Mouse (Mus musculus): ENCODE results near the gene Fbxl17. TPM values are rescaled to one million over a fixed set of nuclear protein-coding genes. Genes with fewer than 3 reads are reported as not detected.

Gene Fbxl17
- 11.8 and 14.0 TPM in 2 replicates for polyA plus RNA-seq (2012; rRNA removed)

DNA sequence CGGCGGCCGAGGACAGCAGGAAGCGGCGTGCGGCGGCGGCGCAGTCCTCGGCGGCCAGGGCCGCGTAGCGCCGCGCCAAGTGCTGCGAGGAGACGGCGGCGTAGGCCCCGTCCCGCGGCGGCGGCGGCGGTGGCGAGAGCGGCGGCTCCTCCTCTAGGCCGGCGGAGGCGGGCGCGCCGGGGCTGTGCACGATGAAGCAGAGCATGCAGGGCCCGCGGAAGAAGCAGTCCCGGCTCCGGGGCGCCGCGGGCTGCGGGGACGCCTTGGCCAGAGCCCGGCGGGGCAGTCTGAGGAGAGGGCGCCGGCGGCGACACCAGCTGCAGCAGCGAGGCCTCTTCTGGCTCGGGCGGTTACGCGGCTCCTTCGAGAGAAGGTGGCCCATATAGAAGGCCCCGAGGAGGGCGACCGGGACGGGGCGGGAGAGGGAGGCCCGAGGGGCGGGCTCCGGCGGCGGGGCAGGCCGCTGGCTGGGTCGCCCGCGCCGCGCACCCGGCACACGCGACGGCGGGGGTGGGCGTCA is at the start of gene Fbxl17:
Fbxl17 (minus strand) TSS at position 382 of the 520 bp plus-strand sequence.
- peak; percentile 68 for DNase-seq (ENCODE audit: low spot score)

- no peak for DNase-seq (ENCODE audit: low spot score)
Observed at GRCm38 (mm10) chr17:63547465-63547864, 47.6 kb upstream of the Fbxl17 start.

DNA sequence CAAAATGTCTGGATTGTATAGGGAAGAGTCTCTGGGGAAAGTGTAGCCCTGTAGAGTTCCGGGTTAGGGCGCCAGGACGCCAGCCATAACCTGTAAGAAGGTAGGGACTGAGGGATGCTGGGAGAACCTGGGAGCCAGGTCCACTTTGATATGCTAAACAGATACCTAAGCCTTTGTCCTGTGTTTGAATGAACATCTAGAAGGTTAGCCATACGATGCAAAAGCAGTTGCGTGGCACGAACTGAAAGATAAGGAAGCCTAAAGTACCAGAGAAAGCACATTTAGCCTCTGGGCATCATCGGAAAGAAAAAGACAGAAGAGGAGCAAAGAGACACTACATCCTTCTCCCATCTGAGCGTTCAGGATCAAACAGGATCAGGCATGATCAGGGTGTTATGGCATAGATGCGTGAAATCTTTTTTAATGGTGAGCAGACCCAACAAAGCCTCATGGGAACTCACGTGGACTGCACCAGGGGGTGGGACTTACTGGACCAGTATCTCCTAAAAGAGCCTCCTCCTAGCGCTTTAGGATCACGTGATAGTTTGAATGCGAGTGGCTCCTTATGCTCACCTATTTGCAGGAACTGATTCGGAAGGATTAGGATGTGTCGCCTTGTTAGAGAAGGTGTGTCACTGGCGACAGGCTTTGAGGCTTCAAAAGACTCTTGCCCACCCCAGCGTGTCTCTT is 34.9 kb upstream of the Fbxl17 start:
- DNase-seq (ENCODE audit: low spot score) = no peak

- DNase-seq (ENCODE audit: low spot score) = no peak
Observed at GRCm38 (mm10) chr17:63533074-63533836, 33.4 kb upstream of the Fbxl17 start.

GRCm38 (mm10) chr17:63529476-63529875 is 29.7 kb upstream of the Fbxl17 start:
- DNase-seq (ENCODE audit: low spot score) = no peak

DNA sequence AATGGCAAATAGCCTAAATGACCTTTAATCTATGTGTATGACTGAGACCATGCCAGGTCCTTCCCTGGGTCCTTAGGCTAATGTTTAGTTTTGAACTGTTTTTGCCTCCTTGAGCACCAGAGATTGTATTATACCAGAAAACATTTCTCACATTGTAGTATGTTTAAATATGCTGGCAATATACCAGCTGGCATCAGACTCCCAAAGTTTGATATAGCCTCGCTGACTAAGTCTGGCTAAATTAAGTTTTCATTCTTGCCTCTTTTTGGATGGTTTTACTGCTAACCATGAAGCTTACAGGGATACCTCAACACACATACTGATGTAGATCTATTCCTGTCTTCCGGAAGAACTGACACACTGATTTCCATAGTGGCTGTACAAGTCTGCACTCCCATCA is 20.9 kb upstream of the Fbxl17 start:
- DNase-seq (ENCODE audit: low spot score) = no peak

GRCm38 (mm10) chr17:63510451-63510850 is 10.6 kb upstream of the Fbxl17 start:
- no peak for DNase-seq (ENCODE audit: low spot score)

GRCm38 (mm10) chr17:63501091-63501490 is 1.3 kb upstream of the Fbxl17 start:
- DNase-seq (ENCODE audit: low spot score) = no peak

DNA sequence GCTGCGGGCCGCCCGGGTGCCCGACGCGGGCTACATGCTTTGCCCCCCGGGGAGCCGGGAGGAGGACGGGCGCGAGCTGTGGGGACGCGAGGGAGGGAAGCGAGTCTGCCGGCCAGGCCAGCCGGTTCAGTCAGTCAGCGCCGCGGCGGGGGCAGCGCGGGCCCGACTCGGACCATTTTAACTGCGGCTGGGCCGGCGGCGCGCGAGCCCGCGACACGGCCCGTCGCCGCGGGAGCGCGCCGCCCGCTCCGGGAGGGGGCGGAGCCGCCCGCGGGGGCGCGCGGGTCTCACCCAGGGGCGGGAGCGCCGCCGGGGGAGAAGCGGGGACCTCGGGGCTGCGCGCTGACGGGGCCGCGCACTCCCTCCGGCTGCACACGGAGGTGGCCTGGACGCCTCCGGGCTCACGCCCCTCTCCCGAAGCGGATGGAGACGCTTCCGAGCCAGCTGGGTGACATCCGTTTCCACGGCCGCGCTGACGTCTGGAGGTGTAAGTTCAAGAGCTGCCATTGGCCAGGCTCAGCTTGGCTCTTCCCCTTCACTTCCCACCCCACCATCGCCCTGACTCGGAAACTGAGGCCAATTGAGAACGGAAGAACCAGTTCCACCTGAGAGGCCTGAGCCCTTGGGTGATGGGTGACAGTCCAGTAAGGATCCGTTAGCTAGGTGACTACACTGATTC is 478 bp upstream of the Fbxl17 start:
- peak; percentile 79 for DNase-seq (ENCODE audit: low spot score)

DNA sequence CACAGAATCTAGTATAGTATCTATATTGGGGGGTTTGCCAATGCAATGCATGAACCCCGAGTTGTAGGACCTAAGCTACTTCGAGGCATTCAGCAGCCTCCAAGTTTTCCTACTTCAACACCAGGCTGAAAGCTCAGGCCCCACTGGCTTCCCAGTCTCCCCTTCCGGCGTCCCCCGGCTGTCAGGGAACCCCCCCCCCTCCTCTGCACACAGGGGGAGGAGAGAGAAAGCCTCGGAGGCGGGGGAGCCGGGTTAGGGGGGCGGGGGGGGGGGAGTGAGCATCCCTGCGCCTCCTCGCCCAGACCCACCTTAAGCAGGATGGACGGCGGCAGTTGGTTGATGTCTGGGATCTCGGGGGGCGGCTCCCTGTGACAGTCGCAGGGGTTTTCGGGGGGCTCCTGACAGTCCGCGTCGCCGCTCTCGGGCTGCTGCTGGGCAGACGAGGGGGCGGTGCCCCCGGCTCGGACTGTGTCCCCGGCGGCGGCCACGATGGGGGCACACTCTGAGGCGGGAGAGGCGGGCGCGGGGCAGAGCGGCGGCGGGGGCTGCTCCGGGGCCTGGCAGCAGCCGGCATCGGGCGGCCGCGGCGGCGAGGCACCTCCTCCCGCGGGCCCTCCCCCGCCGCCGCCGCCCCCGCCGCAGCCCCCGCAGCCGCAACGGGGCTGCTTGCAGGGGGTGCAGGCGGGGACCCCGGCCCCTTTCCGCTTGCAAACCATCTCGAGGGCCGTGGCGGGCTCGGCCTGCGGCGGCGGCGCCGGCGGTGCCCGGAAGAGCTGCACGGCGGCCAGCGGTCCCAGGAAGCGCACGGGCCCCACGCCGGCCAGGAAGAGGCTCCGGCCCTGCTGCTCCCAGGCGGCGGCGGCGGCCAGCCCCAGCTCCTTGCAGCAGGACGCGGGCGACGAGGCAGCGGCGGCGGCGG is 841 bp downstream of the Fbxl17 start:
- DNase-seq (ENCODE audit: low spot score) = peak; percentile 53

DNA sequence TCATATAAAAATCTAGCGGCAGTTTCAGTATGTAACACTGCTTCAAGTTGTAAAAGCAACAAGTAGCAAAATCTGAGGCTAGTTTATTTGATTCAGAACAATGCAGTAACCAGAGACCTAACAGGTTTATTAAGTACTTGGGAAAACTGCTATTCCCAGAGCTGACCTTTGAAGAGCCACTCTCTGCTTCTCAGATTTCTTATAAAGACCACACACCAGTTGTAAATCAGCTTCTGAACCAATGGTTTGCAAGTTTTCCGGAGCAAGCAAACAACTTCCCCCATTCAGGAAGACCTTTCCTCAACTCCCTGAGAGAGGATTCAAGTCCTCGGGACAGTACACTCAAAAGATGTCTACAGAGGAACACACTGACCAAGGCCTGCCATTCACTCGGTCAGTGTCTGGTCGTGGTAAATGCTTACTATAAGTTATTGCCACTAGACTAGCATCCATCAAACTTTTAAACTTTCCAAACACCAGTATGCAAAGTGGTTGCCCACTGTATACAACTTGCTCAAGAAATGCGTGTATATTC is 1.6 kb downstream of the Fbxl17 start:
- no peak for DNase-seq (ENCODE audit: low spot score)

GRCm38 (mm10) chr17:63497206-63497731 is 2.5 kb downstream of the Fbxl17 start:
- DNase-seq (ENCODE audit: low spot score) = no peak

DNA sequence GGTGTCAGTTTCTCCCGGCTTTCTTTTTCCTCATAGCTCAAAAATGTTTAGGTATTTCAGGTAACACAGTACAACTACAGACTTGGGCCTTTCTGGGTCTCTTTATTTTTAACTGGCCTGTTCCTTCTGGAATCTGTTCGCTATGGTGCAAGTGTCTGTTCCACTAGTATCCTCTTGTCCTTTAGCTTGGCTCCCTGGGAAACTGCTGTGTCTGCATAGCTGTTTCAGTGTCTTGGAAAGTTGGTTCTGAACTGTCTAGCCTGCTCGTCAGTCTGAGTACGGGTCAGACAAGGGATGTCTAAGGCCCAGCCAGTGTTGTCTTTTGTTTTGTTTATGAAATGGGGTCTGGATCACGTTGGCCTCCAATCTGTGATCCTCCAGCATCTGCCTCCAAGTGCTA is 3.7 kb downstream of the Fbxl17 start:
- DNase-seq (ENCODE audit: low spot score) = no peak

DNA sequence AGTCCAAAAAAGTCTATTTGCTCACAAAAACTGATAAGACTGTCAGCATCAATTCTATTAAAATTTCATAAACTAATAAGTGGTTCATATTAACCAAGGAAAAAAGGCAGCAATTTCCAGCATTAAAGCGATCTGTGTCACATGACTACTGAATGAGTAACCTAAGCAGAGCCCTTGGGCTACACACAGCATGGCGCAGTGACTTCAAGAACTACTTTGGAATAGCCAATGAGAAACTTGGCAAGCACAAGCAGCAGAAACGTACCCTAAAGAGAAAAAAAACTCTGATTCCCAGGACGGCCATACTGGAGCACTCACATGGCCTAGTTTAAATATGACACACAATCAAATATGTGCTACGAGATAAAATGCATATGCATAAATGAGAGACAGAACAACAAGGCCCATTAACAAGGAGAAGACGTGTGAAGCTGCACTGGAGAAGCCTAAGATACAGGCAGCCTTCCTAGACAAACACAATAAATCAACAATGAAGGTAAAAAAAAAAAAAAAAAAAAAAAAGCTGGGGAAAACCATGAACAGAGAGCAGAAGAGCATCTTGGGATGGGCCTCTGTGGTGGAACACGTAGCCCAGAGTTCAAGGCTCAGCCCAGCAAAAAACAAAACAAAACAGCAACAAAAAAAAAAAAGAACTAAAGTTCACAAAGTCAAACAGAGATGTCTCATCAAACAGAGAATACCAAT is 5.8 kb downstream of the Fbxl17 start:
- no peak for DNase-seq (ENCODE audit: low spot score)

GRCm38 (mm10) chr17:63493274-63493673 is 6.5 kb downstream of the Fbxl17 start:
- DNase-seq (ENCODE audit: low spot score) = no peak

GRCm38 (mm10) chr17:63492665-63493273 is 7.0 kb downstream of the Fbxl17 start:
- DNase-seq (ENCODE audit: low spot score) = no peak

DNA sequence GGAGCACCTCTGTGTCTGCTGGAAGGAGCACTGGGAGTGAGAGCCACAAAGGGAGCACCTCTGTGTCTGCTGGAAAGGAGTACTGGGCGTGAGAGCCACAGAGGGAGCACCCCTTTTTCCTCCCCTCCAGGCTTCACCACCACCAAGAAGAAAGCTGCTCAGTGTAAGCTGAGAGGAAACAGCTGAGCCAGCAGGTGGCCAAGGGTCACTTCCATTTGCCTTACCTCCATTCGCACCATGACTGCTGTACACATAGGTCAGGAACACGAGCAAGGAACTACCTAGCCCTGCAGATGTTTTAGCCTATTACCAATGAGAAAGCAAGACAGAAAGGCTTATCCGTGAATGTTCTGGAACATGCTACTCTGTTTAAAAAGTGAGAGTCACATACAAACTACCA is 10.3 kb downstream of the Fbxl17 start:
- DNase-seq (ENCODE audit: low spot score) = no peak

DNA sequence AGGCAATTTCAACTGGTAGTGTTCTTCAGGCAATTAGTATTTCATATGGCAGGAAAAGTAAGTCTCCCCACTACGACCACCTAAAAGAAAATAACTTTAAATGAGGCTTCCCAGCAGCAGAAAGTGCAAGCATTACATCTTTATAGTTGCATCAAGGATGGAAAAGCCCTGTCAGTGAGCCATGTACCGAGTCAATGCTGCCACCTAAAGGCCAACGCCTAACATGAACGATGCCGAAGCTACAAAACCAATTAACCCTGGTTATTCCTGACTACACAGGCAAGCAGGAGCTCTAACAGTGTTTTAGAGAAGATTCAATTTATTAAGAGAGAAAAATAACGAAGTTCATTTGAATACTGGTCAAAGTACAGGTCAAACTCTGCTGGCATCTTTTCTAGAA is 32.0 kb downstream of the Fbxl17 start:
- DNase-seq (ENCODE audit: low spot score) = no peak

DNA sequence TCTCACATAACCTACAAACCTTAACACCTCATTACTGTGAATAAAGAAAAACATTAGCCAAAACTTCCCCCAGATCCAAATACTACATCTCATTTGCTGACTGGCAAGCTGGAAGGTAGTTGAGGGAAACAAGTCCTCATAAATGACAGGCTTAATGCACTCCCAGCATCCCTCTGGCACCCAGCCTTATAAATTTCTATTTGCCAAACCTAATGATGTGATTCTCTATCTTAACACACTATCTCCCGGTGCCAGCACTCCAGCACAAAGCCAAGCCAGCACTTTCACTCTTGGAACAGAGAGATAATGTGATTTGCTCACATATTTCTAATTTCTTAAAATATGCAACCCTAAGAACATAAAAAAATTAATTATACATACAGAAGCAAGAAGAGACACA is 34.6 kb downstream of the Fbxl17 start:
- DNase-seq (ENCODE audit: low spot score) = no peak

- no peak for DNase-seq (ENCODE audit: low spot score)
Observed at GRCm38 (mm10) chr17:63462512-63462911, 37.3 kb downstream of the Fbxl17 start.

Measured in urinary bladder, adult 2 months (tissue).